Mouse (Mus musculus): ENCODE results near the gene Slco3a1. TPM values are rescaled to one million over a fixed set of nuclear protein-coding genes. Genes with fewer than 3 reads are reported as not detected.
"Not testable (repeated sequence)": the region's sequence is repeated elsewhere in the genome, so short reads cannot be mapped to it uniquely, and the experiment has no call there.

Gene Slco3a1
- total and polyA plus RNA-seq, 3 experiments: 24.8 to 46.8 (median 40.1) TPM

DNA sequence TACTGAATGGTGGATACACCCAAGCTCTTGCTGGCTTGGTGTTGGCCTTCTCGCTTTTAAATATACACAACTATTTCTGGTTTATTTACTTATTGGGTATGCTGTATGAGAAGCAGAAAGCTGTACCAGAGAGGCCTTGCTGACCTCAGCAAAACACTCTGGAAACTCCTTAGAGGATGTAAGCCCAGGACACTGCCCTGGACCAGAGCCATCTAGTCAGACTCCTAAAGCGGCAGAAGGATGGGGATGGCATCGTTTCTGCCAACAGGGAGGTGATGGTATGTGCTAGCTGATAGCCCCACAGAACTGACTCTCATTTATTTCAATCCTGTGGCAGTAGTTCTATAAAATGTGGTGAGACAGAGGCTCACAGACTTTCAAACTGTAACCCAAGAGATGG, 125.3 kb downstream of the Slco3a1 start:
- DNase-seq: no peak

DNA sequence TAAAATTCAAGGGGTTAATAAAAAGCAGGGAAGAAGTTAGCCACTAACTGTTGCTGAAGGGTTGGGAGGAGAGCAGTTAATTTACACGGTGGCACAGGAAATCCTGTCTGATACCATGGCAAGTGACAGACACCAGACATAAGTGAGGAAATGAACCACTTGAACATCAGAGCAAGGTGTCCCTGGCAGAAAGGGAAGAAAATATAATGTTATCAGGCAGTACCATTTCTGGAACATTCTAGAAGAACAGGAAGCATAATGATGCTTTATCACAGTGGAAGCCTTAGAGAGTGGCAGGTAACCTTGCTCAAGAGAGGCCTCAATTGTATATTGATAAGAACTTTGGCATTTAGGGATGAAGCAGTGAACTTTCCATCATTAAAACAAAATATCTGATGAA, 127.4 kb downstream of the Slco3a1 start:
- no peak for DNase-seq

DNA sequence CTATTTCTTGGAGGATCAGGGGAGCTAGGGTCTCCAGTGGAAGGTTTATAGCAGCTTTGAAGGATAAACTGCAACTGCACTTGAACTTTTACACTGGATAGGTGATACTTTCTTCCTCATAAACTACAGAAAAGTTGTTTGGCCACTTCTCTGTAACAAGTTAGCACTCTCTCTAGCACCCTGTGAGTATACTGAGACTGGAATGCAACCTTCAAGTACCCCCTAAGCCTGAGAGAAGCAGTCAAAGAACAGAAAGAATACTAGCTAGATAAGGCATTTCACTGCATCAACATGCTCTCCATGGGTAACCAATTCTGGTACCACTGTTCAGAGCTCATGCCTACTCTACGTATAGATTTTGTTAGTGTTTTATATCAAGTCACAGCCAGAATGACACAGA, 128.6 kb downstream of the Slco3a1 start:
- DNase-seq: no peak

- peak; percentile 22 for DNase-seq
Observed at GRCm38 (mm10) chr7:74423928-74424850, 130.4 kb downstream of the Slco3a1 start.

DNA sequence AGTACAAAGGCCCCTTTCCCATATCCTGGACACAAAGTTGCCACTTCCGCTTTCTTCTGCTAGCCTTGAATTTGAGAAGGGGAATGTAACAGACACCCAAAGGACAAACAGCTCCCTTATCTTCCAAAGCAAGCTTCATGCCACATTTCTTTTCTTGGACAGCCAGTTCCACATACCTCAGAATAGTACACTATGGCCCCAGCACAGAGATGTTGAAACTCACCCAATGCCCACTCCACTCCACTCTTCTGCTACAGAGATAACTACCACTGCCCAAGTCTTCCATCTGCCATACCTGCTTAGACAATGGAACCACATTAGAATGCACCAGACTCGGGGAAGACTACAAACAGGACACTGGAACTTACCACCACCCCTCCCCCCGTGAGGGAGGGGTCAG, 131.3 kb downstream of the Slco3a1 start:
- DNase-seq: no peak

GRCm38 (mm10) chr7:74422731-74423130, 131.8 kb downstream of the Slco3a1 start:
- DNase-seq: no peak

DNA sequence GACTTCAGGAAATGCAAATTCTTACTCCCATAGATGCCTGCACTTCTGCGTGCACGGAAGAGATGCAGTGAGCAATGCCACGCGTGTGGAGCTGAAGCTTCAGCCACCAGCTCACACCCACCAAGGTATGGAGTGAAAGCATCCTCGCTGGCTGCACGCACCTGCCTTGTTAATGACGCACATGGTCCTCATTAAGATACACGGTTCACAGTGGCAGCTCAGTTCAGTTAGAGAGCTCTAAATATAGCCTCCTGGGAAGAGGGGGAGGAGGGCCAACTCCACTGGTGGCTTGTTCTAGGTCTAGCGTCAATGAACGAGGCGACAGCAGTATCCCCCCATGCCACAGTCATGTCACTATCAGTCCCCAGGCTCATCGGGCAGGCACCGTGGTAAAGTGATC, 132.6 kb downstream of the Slco3a1 start:
- no peak for DNase-seq

DNA sequence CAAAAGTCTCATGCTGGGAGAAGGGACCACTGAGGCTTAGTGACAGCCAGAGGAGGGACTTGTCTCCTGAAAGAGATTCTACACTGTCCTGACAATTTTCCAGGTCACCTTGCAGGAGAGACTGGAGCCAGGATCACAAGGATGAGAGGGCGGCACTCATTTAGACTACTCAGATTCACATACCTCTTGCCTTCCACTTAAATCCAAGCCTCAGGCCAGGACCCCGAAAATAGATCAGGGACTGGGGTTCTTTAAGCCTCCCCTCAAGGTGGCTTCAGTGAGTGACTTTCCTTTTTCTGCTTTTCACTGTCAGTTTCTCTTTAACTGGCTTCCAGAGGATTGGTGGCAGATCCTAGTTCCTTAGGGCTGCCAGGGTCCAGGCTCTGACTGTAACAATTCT, 133.0 kb downstream of the Slco3a1 start:
- no peak for DNase-seq

DNA sequence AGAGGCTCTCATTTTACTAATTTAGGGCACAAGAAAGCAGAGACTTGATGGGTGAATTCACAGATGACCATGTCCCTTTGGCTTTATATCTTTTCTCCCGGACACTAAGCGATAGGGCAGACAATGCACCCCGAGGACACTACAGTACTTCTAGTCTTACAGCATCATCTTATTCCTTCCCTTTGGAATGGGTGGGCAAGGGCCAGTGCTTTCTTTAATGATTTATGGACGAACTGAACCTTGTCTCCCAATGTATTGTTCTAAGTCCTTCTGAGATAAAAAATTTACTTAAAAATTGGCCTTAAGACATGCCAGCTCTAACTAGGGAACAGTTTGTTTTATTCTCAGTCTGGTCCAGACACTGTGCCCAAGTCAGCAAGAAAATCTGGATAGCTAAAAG, 134.9 kb downstream of the Slco3a1 start:
- no peak for DNase-seq

DNA sequence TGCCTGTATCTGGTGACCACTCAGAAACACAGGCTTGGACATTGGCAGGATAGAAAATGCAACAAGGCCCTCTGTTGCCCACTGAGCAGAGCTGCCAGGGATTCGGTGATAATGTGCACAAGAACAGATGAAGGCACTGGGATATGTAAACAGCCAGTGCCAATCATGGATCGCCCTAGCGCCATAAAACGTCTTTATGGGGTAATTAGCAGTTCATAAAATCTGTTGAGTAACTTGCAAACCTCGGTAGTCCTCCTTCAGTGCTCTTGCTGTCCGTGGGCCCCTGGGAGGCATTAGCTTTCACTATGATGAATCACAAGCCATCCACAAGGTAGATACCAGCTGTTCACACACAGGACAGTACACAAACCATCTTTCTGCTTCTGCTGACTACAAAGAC, 137.6 kb downstream of the Slco3a1 start:
- DNase-seq: no peak

DNA sequence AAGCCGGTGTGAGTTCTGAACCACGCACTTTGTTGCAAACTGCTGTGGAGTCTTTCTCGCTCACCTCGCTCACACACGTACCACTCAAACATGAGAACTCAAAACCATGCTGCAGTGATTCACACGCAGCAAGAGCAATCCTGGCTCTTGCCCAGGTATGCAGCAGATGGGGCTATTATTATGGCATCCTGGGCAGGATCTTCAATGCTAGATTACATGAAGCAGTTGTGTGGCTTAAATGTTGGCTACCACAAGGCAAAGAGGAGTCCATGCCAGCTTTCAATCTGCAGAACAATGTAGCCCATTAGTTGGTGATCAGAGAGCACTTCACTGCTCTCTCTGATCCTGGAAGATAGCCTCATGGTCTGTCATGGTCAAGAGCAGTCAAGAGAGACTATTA, 139.3 kb downstream of the Slco3a1 start:
- DNase-seq: no peak

GRCm38 (mm10) chr7:74413738-74414716, 140.6 kb downstream of the Slco3a1 start:
- no peak for DNase-seq

DNA sequence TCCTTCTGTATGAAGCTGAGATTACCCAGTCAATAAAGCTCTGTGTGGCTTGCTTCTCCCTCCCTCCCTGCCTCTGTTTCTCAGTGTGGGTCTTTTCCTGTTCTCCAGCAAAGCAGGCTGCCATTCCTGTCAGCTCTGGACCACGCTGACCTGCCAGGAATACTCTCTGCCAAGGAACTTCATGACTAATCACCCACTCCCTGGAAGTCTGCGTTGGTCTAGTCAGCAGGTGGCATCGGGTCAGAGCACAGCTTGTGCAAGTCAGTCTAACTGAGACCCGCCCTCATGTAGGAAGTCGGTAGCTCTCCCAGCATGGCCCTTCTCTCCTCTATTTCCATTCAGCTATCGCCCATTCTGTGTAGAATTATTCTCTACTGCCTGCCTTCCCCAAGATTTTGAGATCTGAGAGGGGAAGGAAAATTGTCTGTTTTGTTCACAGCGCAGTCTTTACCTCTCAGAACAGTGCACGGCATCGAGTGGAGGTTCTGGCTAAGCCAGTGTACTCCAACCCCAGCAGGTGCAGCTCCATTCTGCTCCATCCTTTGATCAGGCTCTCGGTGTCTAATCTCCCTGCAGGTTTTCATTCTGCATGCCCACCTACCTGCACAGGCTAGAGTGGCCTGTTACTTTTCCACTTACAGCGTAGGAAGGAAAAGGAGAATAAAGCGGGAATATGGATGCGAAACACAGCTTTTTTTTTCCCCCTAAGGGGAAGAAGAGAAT, 145.8 kb downstream of the Slco3a1 start:
- DNase-seq: peak; percentile 36

DNA sequence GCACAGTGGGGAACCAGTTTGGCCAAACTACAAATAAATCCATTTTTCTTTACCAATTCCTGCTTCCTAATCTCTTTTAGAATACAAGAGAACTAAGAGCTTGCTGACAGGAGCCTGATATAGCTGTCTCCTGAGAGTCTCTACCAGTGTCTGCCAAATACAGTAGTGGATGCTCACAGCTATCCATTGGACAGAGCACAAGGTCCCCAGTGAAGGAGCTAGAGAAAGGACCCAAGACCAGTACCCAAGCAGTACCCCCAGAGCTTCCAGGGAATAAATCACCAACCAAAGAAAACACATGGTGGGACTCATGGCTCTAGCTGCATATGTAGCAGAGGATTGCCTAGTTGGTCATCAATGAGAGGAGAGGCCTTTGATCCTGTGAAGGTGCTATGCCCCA, 146.7 kb downstream of the Slco3a1 start:
- DNase-seq: not testable (repeated sequence)

DNA sequence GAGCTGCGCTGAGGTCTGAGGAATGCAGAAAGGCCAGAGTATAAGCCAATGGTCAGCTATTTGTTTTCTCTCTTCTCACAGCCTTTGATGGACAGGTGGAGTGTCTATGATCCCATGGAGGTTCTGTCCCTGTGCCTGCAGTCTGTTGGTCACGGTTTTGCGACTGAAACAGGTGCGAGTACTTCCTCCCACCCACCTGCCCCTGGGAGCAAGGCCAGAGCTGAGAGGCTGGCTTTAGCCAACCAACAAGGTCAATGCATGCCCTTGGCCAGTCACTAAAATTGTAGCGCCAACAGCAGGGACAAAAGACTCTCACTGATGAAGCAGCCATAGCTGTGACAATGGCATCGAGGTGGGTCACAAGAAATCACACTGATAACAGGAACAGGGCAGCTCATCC, 154.9 kb downstream of the Slco3a1 start:
- DNase-seq: no peak

DNA sequence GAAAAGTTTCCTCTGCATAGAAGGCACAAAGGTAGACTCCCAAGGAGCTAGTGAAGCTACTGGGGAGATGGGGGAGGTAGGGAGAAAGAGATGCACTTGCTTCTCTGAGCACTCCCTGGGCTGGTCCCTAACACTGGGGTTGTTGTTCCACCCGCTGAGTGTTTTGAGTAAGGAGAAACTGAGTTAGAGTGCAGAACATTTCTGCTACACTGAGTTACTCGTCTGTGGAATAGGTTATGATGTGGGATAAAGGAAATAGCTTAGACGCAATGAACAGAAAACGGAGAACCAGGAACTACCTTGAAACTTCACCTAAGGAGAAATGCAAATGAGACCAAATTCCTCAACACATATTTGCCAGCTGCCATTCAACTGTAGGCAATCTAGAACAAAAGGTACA, 155.4 kb downstream of the Slco3a1 start:
- DNase-seq: no peak

GRCm38 (mm10) chr7:74398326-74398725, 156.3 kb downstream of the Slco3a1 start:
- DNase-seq: no peak

GRCm38 (mm10) chr7:74391451-74391873, 163.1 kb downstream of the Slco3a1 start:
- no peak for DNase-seq

DNA sequence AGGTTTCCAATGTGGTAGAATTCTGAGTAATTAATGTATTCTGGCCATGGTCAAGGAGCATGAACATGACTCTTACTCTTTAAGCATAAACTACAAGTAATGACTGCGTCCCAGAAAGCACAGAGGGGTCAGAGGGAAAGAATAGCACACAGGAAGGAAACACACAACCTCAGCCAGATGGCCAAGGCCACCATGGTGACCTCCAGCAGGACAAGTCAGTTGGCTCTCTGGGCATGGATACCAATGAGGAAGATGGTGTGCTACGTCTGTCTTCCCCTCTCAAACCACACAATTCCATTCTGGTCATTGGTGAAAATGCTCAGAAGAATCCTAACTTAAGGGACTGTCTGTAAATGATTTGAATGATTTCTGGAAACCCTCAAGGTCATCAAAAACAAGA, 165.0 kb downstream of the Slco3a1 start:
- no peak for DNase-seq

GRCm38 (mm10) chr7:74386257-74386656, 168.3 kb downstream of the Slco3a1 start:
- DNase-seq: no peak

- DNase-seq: no peak
Observed at GRCm38 (mm10) chr7:74383040-74383666, 171.4 kb downstream of the Slco3a1 start.

- DNase-seq: no peak
Observed at GRCm38 (mm10) chr7:74382286-74382685, 172.3 kb downstream of the Slco3a1 start.
